Mouse (Mus musculus): Measurements from ENCODE around the gene Ttf2.

Gene Ttf2

GRCm38 (mm10) chr3:100969176-100969917 is at the start of gene Ttf2:
TSS of gene Ttf2 (minus strand) at chr3:100969663.
- peak; percentile 94 to 95 for DNase-seq

DNA sequence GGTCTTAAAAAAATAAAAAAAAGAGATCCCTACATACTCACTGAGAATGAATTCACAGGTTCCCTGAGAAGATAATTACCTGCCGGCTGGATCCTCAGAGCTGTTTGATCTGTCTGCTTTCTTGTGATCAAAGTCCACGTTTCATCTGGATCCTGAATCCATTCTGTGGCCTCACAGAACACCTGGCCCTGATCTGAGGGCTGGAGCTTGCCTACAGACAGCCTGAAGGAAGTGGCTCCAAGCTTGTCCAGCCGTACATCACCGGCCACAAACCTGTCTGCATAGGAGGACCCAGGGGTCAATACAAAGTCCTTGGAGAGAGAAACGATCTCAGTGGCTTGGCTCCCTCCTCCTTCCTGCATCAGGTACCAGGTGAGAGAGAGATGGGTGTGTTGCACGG is 49.0 kb upstream of the Ttf2 start:
- DNase-seq: no peak

DNA sequence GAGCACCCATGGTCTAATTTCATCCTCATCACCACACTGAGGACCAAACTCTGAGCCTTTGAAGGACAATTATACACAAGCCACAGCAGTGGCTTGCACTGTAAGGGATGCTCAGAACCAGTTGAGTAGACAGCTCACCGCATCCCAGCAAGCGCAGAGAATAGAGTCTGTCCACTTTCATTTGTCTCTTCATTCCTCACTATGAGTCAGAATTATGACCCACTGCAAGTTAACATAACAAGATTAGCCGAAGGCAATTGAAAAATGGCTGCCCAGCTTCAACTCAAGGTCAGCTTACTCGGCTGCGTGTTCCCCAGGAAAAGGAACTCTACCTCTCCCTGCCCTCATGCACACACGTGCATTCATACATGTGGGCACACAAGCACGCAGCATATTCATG is 46.6 kb upstream of the Ttf2 start:
- no peak for DNase-seq

DNA sequence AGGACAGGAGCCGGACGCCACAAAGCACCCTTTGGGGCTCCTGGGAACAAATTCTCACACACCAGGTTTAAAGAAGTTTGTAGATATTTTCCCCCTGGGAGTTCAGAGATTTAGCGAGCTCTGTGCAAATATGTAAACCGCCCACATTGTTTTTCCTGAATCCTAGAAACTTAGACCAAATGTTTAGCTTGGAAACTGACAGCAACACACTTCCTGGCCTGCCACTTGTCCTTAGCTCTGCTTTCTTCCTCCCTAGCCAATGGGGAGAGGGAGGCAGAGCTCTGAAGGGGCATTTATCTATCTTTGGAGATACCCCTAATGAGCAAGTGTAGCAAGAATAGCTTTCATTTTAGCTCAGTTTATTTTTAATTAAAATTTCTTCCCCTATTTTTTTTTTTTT is 45.8 kb upstream of the Ttf2 start:
- DNase-seq: no peak

DNA sequence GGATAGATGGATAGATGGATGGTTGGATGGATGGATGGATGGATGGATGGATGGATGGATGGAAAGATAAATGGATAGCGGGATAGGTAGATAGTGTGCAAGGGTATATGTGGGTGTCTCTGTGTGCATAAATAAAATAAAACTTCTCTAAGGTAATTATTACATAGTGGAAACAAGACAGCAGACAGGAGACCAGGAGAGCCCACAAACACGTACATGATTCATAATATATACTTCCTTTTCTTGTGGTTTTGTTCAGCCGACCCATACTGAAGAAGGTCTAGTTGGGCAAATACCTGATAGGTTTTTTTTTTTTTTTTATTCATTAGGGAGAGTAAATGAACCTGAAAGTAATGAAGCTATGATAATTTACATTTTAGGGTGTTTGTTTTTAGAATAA is 44.1 kb upstream of the Ttf2 start:
- no peak for DNase-seq

DNA sequence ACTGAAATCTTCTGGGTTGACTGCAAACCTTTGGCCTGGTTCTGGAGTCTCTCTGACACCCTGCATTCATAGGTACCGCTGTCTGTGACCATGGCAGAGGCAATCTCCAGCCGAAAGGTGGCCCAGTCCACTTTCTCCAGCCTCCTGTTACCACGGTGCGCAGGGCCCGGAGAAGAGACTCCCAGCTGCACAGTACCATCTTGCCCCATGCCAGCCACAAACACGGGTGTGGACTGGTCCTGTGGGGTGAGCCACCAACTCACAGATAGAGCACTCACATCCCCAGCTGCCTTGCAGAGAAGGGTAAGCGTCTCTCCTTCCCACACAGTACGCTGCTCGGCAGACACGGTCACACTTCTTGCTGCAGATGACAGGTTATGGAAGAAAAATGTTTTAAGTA is 43.5 kb upstream of the Ttf2 start:
- DNase-seq: no peak

GRCm38 (mm10) chr3:101012597-101012996 is 43.1 kb upstream of the Ttf2 start:
- DNase-seq: no peak

DNA sequence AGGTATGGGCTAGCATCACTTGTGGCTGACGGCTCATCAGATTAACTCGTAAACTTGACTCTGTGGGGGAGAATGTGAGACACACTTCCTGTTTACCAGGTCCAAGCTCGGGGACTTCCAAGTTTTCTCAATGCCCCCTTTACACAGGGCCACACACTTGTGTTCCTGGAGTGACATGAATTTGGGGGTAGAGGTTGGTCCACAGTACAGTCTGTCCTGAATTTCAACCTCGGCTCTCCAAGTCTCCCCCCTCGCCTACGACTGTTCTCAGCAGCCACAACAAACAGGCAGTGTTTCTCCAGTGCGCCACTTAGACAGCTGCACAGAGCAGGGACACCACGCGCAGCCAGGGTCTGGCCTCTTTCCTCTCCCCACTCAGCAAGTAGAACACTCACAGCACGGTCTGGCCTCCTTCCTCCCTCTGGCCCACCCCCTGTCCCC is 42.7 kb upstream of the Ttf2 start:
- peak in 1 of 2 experiments; percentile 34 for DNase-seq

GRCm38 (mm10) chr3:101011203-101011600 is 41.7 kb upstream of the Ttf2 start:
- no peak for DNase-seq

DNA sequence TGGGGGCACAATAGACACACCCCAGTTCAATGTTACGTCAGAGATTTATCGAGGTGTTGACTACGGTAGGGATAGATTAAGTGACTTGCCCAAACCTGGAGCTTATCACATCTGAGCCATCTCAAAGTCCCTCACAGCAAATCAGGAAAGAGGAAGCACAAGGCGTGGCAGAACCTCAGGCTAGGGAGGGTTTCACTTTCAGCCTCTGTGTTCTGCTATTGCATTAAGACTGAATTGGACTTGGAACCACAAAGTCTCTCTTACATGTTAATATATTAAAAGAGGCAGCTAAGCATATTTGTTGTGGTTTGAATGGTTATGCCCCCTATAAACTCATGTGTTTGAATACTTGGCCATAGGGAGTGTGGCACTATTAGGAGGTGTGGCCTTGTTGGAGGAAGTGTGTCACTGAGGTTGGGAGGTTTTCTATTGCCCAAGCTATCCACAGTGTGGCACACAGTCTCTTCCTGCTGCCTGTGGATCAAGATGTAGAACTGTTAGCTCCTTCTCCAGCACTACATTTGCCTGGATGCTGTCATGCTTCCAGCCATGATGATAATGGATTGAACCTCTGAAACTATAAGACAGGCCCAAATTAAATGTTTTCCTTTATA is 41.2 kb upstream of the Ttf2 start:
- peak in 1 of 2 experiments; percentile 50 for DNase-seq

GRCm38 (mm10) chr3:101007112-101007782 is 37.8 kb upstream of the Ttf2 start:
- DNase-seq: no peak

DNA sequence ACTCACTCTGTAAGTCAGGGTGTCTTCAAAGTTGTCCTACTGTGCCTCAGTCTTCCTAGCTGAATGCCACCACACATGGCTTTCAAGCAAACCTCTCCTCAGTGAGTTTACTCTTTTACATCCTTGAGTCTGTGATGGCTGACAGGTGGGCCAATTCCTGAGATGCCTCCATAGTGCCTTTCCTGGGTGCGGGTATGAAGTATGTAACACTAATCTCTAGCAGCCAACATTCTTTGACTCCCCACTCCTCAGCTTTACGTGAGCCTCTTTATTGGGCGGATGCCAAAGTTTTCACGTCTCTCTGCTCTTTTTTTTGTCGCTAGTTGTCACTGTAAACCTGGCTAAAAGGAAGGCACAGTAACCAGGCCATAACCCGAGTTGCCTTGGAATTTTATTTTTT is 35.9 kb upstream of the Ttf2 start:
- no peak for DNase-seq

- DNase-seq: no peak
Observed at GRCm38 (mm10) chr3:101003575-101004356, 34.3 kb upstream of the Ttf2 start.

DNA sequence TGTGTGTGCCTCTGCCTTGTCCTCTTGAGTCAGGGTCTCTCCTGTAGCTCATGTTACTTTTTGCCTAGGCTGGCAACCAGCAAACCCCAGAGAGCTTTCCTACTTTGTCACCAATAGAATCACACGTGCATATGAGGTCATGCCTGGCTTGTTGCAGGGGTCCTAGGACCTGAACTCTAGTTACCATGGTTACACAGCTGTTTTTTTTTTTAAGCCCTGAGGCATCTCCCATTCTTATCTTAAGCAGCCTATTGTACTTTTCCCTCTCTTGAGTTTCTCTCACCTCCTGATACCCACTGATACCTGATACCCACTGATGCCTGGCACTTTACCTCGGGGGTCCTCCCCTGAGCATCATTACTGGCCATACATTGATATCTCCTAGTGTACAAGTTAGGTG is 30.3 kb upstream of the Ttf2 start:
- DNase-seq: no peak

- DNase-seq: peak; percentile 76 to 84
Observed at GRCm38 (mm10) chr3:100998904-100999340, 29.5 kb upstream of the Ttf2 start.

- DNase-seq: peak; percentile 89 to 93
Observed at GRCm38 (mm10) chr3:100997785-100998570, 28.5 kb upstream of the Ttf2 start.

DNA sequence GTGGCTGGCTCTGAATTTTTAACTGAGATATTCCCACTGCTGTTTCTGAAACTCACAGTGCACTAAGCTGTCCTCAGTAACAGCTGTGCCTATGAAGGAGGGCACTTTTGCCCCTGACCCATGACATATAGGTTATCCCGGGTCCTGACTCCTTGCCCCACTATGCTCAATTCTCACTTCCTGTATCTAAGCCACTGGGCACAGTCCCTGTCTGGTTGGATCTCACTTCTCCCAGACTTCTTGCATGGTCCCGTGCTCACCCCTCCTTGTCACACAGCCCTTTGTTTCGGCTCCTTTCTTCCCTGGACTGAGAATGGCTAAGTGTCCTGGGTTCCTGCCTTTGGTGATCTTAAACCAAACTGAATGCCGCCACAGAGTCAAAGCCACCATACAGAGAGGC is 24.8 kb upstream of the Ttf2 start:
- DNase-seq: no peak

DNA sequence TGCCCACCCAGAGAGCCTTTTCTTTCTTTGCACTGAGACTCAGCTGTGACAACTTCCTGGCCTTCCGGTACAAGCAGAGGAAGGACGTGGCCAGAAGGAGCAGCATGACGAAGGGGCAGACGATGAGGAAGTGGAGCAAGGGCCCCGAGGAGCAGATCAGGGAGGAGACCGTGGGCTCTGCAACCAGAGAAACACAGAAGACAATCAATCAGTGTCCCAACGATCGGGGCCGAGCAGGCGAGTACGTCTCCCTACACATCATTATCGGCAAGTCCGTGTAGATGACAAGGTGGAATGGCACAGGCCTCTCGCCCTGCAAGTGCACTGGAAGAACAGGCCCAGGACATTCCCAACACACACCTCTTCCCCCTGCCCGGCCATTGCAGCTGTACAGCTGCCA is 24.3 kb upstream of the Ttf2 start:
- peak; percentile 53 to 54 for DNase-seq

DNA sequence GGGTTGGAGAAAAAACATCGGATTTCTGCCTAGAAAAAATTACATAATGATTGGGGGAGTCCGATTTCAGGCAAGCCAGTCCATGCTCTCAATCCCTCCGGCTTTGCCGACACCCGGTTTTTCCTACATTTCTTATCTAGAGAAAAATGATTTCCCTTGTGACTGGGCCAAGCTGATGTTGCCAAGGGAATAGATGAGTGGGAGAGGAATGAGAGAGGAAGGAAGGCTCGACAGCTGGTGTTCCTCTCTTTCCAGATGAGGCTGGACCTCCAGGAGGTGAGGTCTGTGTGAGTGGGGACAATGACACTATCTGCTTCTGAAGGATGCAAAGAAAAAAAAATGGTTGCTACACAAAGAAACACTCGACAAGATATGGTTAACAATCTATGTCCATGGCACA is 23.7 kb upstream of the Ttf2 start:
- DNase-seq: no peak

GRCm38 (mm10) chr3:100990231-100990630 is 20.8 kb upstream of the Ttf2 start:
- no peak for DNase-seq

DNA sequence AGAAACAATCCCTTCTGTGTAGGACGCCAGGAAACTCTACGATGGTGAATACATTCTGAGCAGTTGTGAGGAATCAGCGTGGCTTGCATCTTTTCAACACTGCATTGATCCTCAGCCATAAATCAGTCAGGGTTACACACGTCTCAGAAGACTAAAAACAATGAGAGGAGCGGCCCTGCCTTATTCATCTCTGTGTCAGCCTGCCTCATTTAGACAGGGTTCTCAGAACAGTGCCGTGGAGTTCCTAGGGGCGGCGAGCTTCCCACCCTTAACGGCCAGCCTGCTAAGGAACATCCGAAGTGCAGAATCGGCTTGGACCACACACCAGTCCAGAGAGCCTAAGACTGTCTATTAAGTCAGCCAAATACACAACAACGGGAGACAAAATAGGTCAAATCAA is 20.0 kb upstream of the Ttf2 start:
- DNase-seq: no peak

DNA sequence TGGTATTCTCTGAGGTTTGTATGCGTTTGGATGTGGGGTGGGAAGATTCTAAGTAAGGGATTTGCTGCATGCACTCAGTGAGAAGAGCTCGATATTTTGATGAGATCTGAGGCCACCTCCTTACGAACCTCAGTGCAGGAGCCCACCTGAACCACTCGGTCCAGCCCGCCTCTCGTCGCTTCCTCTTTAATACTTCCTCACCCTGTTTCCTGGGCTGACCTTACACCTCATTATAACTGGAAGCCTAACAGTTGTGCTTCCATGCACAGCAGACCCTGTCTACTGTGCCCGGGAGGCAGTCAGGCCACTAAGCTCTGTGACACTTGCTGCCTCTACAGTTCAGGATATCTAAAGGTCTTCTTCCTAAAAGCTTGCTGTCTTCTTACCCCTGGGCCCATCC is 9.8 kb upstream of the Ttf2 start:
- DNase-seq: no peak
